Mouse (Mus musculus) cerebellum, adult 11 months (tissue): ENCODE results near the gene Tpm3-rs7.
A peak's percentile ranks its signal among the peaks of the same experiment; 100 is the strongest.
"Not testable (repeated sequence)": the region's sequence is repeated elsewhere in the genome, so short reads cannot be mapped to it uniquely, and the experiment has no call there.

Source experiments
- DNase-seq: peaks from one replicate; pipeline ENCODE4 v3.0.0; 2022

Gene Tpm3-rs7

DNA sequence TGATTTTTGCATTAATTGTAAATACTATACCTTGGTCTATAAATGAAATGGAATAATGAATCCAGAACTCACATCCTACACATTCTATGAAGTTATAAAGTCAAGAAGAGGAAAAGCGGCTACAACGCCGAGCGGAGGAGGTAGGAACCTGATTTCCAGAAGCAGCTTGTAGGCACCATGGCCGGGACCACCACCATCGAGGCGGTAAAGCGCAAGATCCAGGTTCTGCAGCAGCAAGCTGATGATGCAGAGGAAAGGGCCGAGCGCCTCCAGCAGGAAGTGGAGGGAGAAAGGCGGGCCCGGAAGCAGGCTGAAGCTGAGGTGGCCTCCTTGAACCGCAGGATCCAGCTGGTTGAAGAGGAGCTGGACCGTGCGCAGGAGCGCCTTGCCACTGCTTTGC, at the start of gene Tpm3-rs7:
TSS of gene Tpm3-rs7 (plus strand) at position 110 of the 400 bp plus-strand sequence.
- DNase-seq = not testable (repeated sequence)

DNA sequence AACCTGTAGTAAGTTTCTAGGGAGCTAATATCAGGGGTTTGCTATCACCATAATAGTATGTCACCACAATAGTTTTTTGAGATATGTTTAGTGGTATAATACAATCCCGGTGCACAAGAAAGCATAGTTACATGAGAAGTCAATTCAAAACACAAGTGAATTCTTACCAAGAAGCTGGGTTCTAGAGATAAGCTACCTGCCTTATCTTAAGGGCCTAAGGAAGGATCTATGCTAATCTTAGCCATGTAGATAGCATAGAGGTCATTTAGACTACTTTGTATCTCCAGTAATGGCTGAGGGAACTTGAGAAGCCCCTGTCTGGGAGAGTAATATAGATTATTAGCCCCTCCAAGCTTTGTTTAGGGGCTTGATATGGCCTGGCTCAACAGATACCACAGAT, 2.6 kb downstream of the Tpm3-rs7 start:
- no peak for DNase-seq

DNA sequence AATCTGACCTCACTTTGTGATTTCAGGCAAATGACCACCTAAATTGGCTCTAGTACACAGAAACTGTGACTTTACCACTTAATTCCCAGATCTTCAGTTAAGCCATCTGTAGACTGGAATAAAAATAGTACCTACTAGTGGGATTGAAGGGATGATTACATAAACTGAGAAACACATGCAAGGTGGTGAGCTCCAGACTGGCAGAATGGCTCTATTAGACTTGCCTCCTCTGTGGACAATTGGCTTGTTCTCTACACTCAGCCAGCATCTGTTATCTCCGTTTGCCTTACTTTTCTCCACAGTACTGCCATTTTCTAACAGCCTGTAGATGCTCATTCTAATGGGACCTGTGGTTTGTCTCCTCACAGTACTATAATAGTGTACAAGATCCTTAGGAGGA, 49.0 kb downstream of the Tpm3-rs7 start:
- peak; percentile 16 for DNase-seq
